Mouse (Mus musculus) R1 (cell line): ENCODE measurements around the gene Tex101.
"Not testable (repeated sequence)": the region's sequence is repeated elsewhere in the genome, so short reads cannot be mapped to it uniquely, and the experiment has no call there.

Experiments used
- DNase-seq: peaks from one replicate; pipeline ENCODE4 v3.0.0-alpha.2; 2018; ENCODE audit warnings: low read depth, low spot score

Tex101 gene

GRCm38 (mm10) chr7:24676575-24676974, at the start of gene Tex101:
Gene Tex101 (minus strand): TSS chr7:24676675.
- peak; percentile 49 for DNase-seq

- DNase-seq = no peak
Observed at GRCm38 (mm10) chr7:24715039-24715438, 38.6 kb upstream of the Tex101 start.

- no peak for DNase-seq
Observed at GRCm38 (mm10) chr7:24708832-24709292, 32.4 kb upstream of the Tex101 start, which contains the start of gene BC049730. Gene BC049730 (plus strand): TSS chr7:24709242.

GRCm38 (mm10) chr7:24702841-24703240, 26.4 kb upstream of the Tex101 start:
- not testable (repeated sequence) for DNase-seq

GRCm38 (mm10) chr7:24697891-24698290, 21.4 kb upstream of the Tex101 start:
- peak; percentile 73 for DNase-seq

GRCm38 (mm10) chr7:24692693-24693092, 16.2 kb upstream of the Tex101 start:
- not testable (repeated sequence) for DNase-seq

GRCm38 (mm10) chr7:24687519-24687918, 11.0 kb upstream of the Tex101 start:
- DNase-seq = not testable (repeated sequence)

- not testable (repeated sequence) for DNase-seq
Observed at GRCm38 (mm10) chr7:24684121-24684520, 7.6 kb upstream of the Tex101 start.

- peak; percentile 59 for DNase-seq
Observed at GRCm38 (mm10) chr7:24671944-24672439, 4.5 kb downstream of the Tex101 start.

GRCm38 (mm10) chr7:24664959-24665358, 11.5 kb downstream of the Tex101 start:
- DNase-seq = no peak

- DNase-seq = peak; percentile 52
Observed at GRCm38 (mm10) chr7:24664301-24664700, 12.2 kb downstream of the Tex101 start.

GRCm38 (mm10) chr7:24662575-24662974, 13.9 kb downstream of the Tex101 start:
- DNase-seq = peak; percentile 80

- DNase-seq = no peak
Observed at GRCm38 (mm10) chr7:24661118-24661904, 15.2 kb downstream of the Tex101 start.

GRCm38 (mm10) chr7:24659737-24660357, 16.6 kb downstream of the Tex101 start:
- DNase-seq = no peak

GRCm38 (mm10) chr7:24653681-24654080, 22.8 kb downstream of the Tex101 start:
- DNase-seq = peak; percentile 68

- no peak for DNase-seq
Observed at GRCm38 (mm10) chr7:24646486-24646885, 30.0 kb downstream of the Tex101 start.

GRCm38 (mm10) chr7:24644996-24645395, 31.5 kb downstream of the Tex101 start:
- no peak for DNase-seq

GRCm38 (mm10) chr7:24644492-24644891, 32.0 kb downstream of the Tex101 start:
- no peak for DNase-seq

GRCm38 (mm10) chr7:24642491-24642890, 34.0 kb downstream of the Tex101 start:
- peak; percentile 69 for DNase-seq

GRCm38 (mm10) chr7:24640450-24640849, 36.0 kb downstream of the Tex101 start:
- no peak for DNase-seq

GRCm38 (mm10) chr7:24638026-24638856, 38.2 kb downstream of the Tex101 start:
- peak; percentile 58 for DNase-seq

- no peak for DNase-seq
Observed at GRCm38 (mm10) chr7:24637046-24637445, 39.4 kb downstream of the Tex101 start.
